Mouse (Mus musculus): ENCODE data around the gene Fam69b. TPM values are rescaled to one million over a fixed set of nuclear protein-coding genes. Genes with fewer than 3 reads are reported as not detected.
A peak's percentile ranks its signal among the peaks of the same experiment; 100 is the strongest.

Gene Fam69b
- total RNA-seq, 2 experiments from 2014 or later: 71.3 to 78.8 TPM

- no peak for DNase-seq (ENCODE audit: extremely low spot score in 1 of 2, low spot score in 1 of 2)
Measured at GRCm38 (mm10) chr2:26621246-26621645, 7.0 kb upstream of the Fam69b start.

GRCm38 (mm10) chr2:26622984-26623383, 5.3 kb upstream of the Fam69b start:
- no peak for DNase-seq (ENCODE audit: extremely low spot score in 1 of 2, low spot score in 1 of 2)

GRCm38 (mm10) chr2:26625419-26625818, 2.8 kb upstream of the Fam69b start:
- no peak for DNase-seq (ENCODE audit: extremely low spot score in 1 of 2, low spot score in 1 of 2)

- DNase-seq (ENCODE audit: extremely low spot score in 1 of 2, low spot score in 1 of 2): no peak
Measured at GRCm38 (mm10) chr2:26626081-26626480, 2.2 kb upstream of the Fam69b start.

- DNase-seq (ENCODE audit: extremely low spot score in 1 of 2, low spot score in 1 of 2): no peak
Measured at GRCm38 (mm10) chr2:26628792-26629437, 658 bp downstream of the Fam69b start.

GRCm38 (mm10) chr2:26632541-26633395, 4.5 kb downstream of the Fam69b start:
- DNase-seq (ENCODE audit: extremely low spot score in 1 of 2, low spot score in 1 of 2): no peak

GRCm38 (mm10) chr2:26633953-26634530, 5.8 kb downstream of the Fam69b start:
- DNase-seq (ENCODE audit: extremely low spot score in 1 of 2, low spot score in 1 of 2): no peak

- no peak for DNase-seq (ENCODE audit: extremely low spot score in 1 of 2, low spot score in 1 of 2)
Measured at GRCm38 (mm10) chr2:26634629-26635488, 6.6 kb downstream of the Fam69b start.

GRCm38 (mm10) chr2:26635489-26636324, 7.5 kb downstream of the Fam69b start:
- no peak for DNase-seq (ENCODE audit: extremely low spot score in 1 of 2, low spot score in 1 of 2)

GRCm38 (mm10) chr2:26636325-26636635, 8.0 kb downstream of the Fam69b start:
- no peak for DNase-seq (ENCODE audit: extremely low spot score in 1 of 2, low spot score in 1 of 2)

- DNase-seq (ENCODE audit: extremely low spot score in 1 of 2, low spot score in 1 of 2): no peak
Measured at GRCm38 (mm10) chr2:26637316-26637932, 9.2 kb downstream of the Fam69b start.

- no peak for DNase-seq (ENCODE audit: extremely low spot score in 1 of 2, low spot score in 1 of 2)
Measured at GRCm38 (mm10) chr2:26638039-26638438, 9.8 kb downstream of the Fam69b start.

GRCm38 (mm10) chr2:26638572-26638971, 10.3 kb downstream of the Fam69b start:
- no peak for DNase-seq (ENCODE audit: extremely low spot score in 1 of 2, low spot score in 1 of 2)

GRCm38 (mm10) chr2:26639083-26639482, 10.8 kb downstream of the Fam69b start:
- no peak for DNase-seq (ENCODE audit: extremely low spot score in 1 of 2, low spot score in 1 of 2)

- peak; percentile 97 to 100 for DNase-seq (ENCODE audit: extremely low spot score in 1 of 2, low spot score in 1 of 2)
Measured at GRCm38 (mm10) chr2:26639838-26640830, 11.9 kb downstream of the Fam69b start.

GRCm38 (mm10) chr2:26641006-26641647, 12.9 kb downstream of the Fam69b start:
- no peak for DNase-seq (ENCODE audit: extremely low spot score in 1 of 2, low spot score in 1 of 2)

- DNase-seq (ENCODE audit: extremely low spot score in 1 of 2, low spot score in 1 of 2): no peak
Measured at GRCm38 (mm10) chr2:26643942-26644341, 15.7 kb downstream of the Fam69b start.

Data from layer of hippocampus, postnatal 25 days (tissue).